Mouse (Mus musculus) thymus, postnatal 36 days (tissue): ENCODE measurements around the gene Zfp62.
"Not testable (repeated sequence)": the region's sequence is repeated elsewhere in the genome, so short reads cannot be mapped to it uniquely, and the experiment has no call there.

Experiments used
- DNase-seq, 2 experiments: peaks; one replicate each; pipeline ENCODE4 v3.0.0; 2022; ENCODE audit warnings: mixed read lengths in 2 of 2

Gene Zfp62

GRCm38 (mm10) chr11:49203129-49203768, at the start of gene Zfp62:
TSS of gene Zfp62 (plus strand) at chr11:49203292.
- DNase-seq = peak; percentile 88 to 89

- DNase-seq = no peak
Observed at GRCm38 (mm10) chr11:49154077-49154476, 49.0 kb upstream of the Zfp62 start, which contains the start of gene Olfr1394. TSS of gene Olfr1394 (plus strand) at chr11:49154377.

- no peak for DNase-seq
Observed at GRCm38 (mm10) chr11:49156821-49157814, 46.0 kb upstream of the Zfp62 start.

GRCm38 (mm10) chr11:49168839-49169611, 34.1 kb upstream of the Zfp62 start:
- peak in 1 of 2 experiments; percentile 8 for DNase-seq

- no peak for DNase-seq
Observed at GRCm38 (mm10) chr11:49170576-49170975, 32.5 kb upstream of the Zfp62 start.

- DNase-seq = peak; percentile 15 to 28
Observed at GRCm38 (mm10) chr11:49175345-49175744, 27.7 kb upstream of the Zfp62 start.

- not testable (repeated sequence) for DNase-seq
Observed at GRCm38 (mm10) chr11:49176047-49176779, 26.9 kb upstream of the Zfp62 start.

GRCm38 (mm10) chr11:49183172-49183571, 19.9 kb upstream of the Zfp62 start:
- DNase-seq = no peak

- DNase-seq = no peak
Observed at GRCm38 (mm10) chr11:49186452-49186851, 16.6 kb upstream of the Zfp62 start.

GRCm38 (mm10) chr11:49186955-49187488, 16.1 kb upstream of the Zfp62 start, which contains the start of gene Btnl9:
TSS of gene Btnl9 (minus strand) at chr11:49187159.
- DNase-seq = no peak

GRCm38 (mm10) chr11:49187701-49188100, 15.4 kb upstream of the Zfp62 start:
- DNase-seq = no peak

- DNase-seq = peak; percentile 61 to 71
Observed at GRCm38 (mm10) chr11:49189737-49190136, 13.4 kb upstream of the Zfp62 start.

- no peak for DNase-seq
Observed at GRCm38 (mm10) chr11:49191083-49191482, 12.0 kb upstream of the Zfp62 start.

GRCm38 (mm10) chr11:49194771-49195170, 8.3 kb upstream of the Zfp62 start:
- DNase-seq = not testable (repeated sequence)

GRCm38 (mm10) chr11:49195819-49196322, 7.2 kb upstream of the Zfp62 start:
- DNase-seq = peak; percentile 40 to 45

- no peak for DNase-seq
Observed at GRCm38 (mm10) chr11:49200666-49201065, 2.4 kb upstream of the Zfp62 start.

- no peak for DNase-seq
Observed at GRCm38 (mm10) chr11:49201142-49201541, 1.9 kb upstream of the Zfp62 start.

GRCm38 (mm10) chr11:49202071-49202470, 1.0 kb upstream of the Zfp62 start:
- no peak for DNase-seq

- DNase-seq = peak; percentile 24 to 33
Observed at GRCm38 (mm10) chr11:49202523-49203061, 500 bp upstream of the Zfp62 start.

- peak; percentile 47 to 53 for DNase-seq
Observed at GRCm38 (mm10) chr11:49203771-49204497, 842 bp downstream of the Zfp62 start.
